Comparison of ENCODE assay signal across 24 mouse cellular contexts in the genomic region with DNA sequence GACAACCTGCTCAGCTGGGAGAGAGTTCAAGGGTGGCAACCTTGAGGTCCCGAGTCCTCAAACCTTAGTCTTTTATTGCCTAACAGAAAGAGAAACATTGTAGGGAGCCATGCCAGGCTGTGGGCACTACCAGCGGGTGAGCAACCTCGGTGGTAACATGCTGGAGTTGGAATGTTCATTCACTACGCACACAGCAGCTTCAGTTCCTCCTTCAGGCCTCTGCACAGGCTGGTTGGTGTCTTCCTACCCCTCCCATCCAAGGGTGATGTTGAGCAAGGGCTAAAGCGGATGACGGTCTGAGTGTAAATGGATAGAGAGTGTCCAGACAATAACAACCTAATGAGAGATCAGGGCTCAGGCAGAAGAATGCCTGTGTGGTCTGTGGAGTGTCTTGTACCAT. TPM values are rescaled to one million over a fixed set of nuclear protein-coding genes. Genes with fewer than 3 reads are reported as not detected.
A peak's percentile ranks its signal among the peaks of the same experiment; 100 is the strongest.
DNase-seq lines count a peak whose midpoint lies in the region; ATAC-seq lines count a peak whose summit lies in the region.
"Had no signal": no experiment of that assay in that cellular context is flagged by ENCODE, and none has a peak within 500 bp of the region (broad histone marks: within the 10 kb centered on the region; RNA-seq: fewer than 3 reads in every experiment).

No protein-coding gene starts in this region.

- peaks cover 3% of the 10 kb centered on the region for H3K9me3 ChIP-seq in megakaryocyte, embryonic 14.5 days
- H3K9me3 ChIP-seq in midbrain, embryonic 15.5 days: no peaks in the 10 kb centered on the region
- H3K9me3 ChIP-seq: embryonic facial prominence, embryonic 13.5 days; forebrain, embryonic 13.5 days; intestine, embryonic 15.5 days; limb, embryonic 13.5 days; liver, embryonic 15.5 days had no signal

- WGBS in midbrain, embryonic 15.5 days: 75% methylated on average over 6 of the region's 6 CpGs

- DNase-seq in kidney, adult 9 months: peak; percentile 32
- DNase-seq in kidney, adult 18-20 months: no peak
- DNase-seq in lung, postnatal 25 days (ENCODE audit: low spot score): peak; percentile 26
- DNase-seq in lung, postnatal 14 days: no peak
- no peak for DNase-seq in retina, postnatal 1 day
- DNase-seq: cerebellum, adult 2 months; cerebellum, postnatal 25 days; embryo, embryonic 11 days; gastrocnemius, adult 2 months; kidney, postnatal 25 days; midbrain, embryonic 14.5 days had no signal

- H3K36me3 ChIP-seq in megakaryocyte, embryonic 14.5 days (replicated peaks; ENCODE audit: low read length): no peaks in the 10 kb centered on the region
- H3K36me3 ChIP-seq in midbrain, embryonic 15.5 days (replicated peaks): no peaks in the 10 kb centered on the region
- H3K36me3 ChIP-seq: embryonic facial prominence, embryonic 13.5 days; intestine, embryonic 15.5 days; limb, embryonic 13.5 days; liver, embryonic 15.5 days had no signal

- H3K27ac ChIP-seq in midbrain, embryonic 15.5 days: no peak overlapping the region
- H3K27ac ChIP-seq: embryonic facial prominence, embryonic 13.5 days; forebrain, embryonic 13.5 days; gastrocnemius, adult 2 months; intestine, embryonic 15.5 days; layer of hippocampus, adult 2 months; limb, embryonic 13.5 days; liver, embryonic 15.5 days had no signal

- H3K4me1 ChIP-seq in megakaryocyte, embryonic 14.5 days: peaks cover 59% of the 10 kb centered on the region
- peaks cover 3% of the 10 kb centered on the region for H3K4me1 ChIP-seq in midbrain, embryonic 15.5 days

- no peak for ATAC-seq in midbrain, embryonic 15.5 days (replicated peaks)
- ATAC-seq: forebrain, embryonic 13.5 days; hindbrain, embryonic 16.5 days; intestine, embryonic 15.5 days; Patski had no signal

- H3K4me2 ChIP-seq in midbrain, embryonic 15.5 days: no peak overlapping the region
- H3K4me2 ChIP-seq: embryonic facial prominence, embryonic 13.5 days; forebrain, embryonic 13.5 days; heart, embryonic 11.5 days; intestine, embryonic 15.5 days; limb, embryonic 13.5 days; liver, embryonic 15.5 days had no signal

- peak overlapping the region; percentile 42 for H3K4me3 ChIP-seq in megakaryocyte, embryonic 14.5 days (replicated peaks)
- H3K4me3 ChIP-seq in midbrain, embryonic 15.5 days: no peak overlapping the region
- H3K4me3 ChIP-seq: embryonic facial prominence, embryonic 13.5 days; forebrain, embryonic 13.5 days; gastrocnemius, adult 2 months; intestine, embryonic 15.5 days; layer of hippocampus, adult 2 months; limb, embryonic 13.5 days; liver, embryonic 15.5 days had no signal

- no peak overlapping the region for H3K9ac ChIP-seq in midbrain, embryonic 15.5 days
- H3K9ac ChIP-seq: embryonic facial prominence, embryonic 13.5 days; forebrain, embryonic 13.5 days; intestine, embryonic 15.5 days; limb, embryonic 13.5 days; liver, embryonic 15.5 days had no signal

- peaks cover 57% of the 10 kb centered on the region for H3K27me3 ChIP-seq in megakaryocyte, embryonic 14.5 days (replicated peaks)
- no peaks in the 10 kb centered on the region for H3K27me3 ChIP-seq in midbrain, embryonic 15.5 days (replicated peaks)
- H3K27me3 ChIP-seq: forebrain, embryonic 13.5 days; intestine, embryonic 15.5 days had no signal

RNA-seq across cellular contexts. Expression of a gene that starts 4.3 kb away (rescaled TPM):
- polyA plus RNA-seq in megakaryocyte, embryonic 14.5 days (2012; ENCODE audit: insufficient read depth, low replicate concordance): 5.2 and 14.1 TPM in 2 replicates
- 18.3 and 20.2 TPM in 2 replicates for polyA plus RNA-seq in midbrain, embryonic 15.5 days (2015; fragmentation: Nextera tagmentation; extraction: Ambion mirVana)

RNA-seq across cellular contexts. Expression of a gene that starts 17.4 kb away (rescaled TPM):
- polyA plus RNA-seq in megakaryocyte, embryonic 14.5 days (2012; ENCODE audit: insufficient read depth, low replicate concordance): 413 and 593 TPM in 2 replicates
- 123 and 134 TPM in 2 replicates for polyA plus RNA-seq in midbrain, embryonic 15.5 days (2015; fragmentation: Nextera tagmentation; extraction: Ambion mirVana)

RNA-seq across cellular contexts. Expression of a gene that starts 52.4 kb away (rescaled TPM):
- polyA plus RNA-seq in megakaryocyte, embryonic 14.5 days (2012; ENCODE audit: insufficient read depth, low replicate concordance): 15.0 and 19.0 TPM in 2 replicates
- 151 and 155 TPM in 2 replicates for polyA plus RNA-seq in midbrain, embryonic 15.5 days (2015; fragmentation: Nextera tagmentation; extraction: Ambion mirVana)

RNA-seq across cellular contexts. Expression of a gene that starts 52.9 kb away (rescaled TPM):
- 111 and 175 TPM in 2 replicates for polyA plus RNA-seq in megakaryocyte, embryonic 14.5 days (2012; ENCODE audit: insufficient read depth, low replicate concordance)
- 5.6 TPM in 1 of 2 replicates, not detected in the other for polyA plus RNA-seq in midbrain, embryonic 15.5 days (2015; fragmentation: Nextera tagmentation; extraction: Ambion mirVana)
- polyA plus RNA-seq: embryonic facial prominence, embryonic 13.5 days; heart, postnatal 0 days; intestine, embryonic 15.5 days; kidney, embryonic 14.5 days; liver, embryonic 15.5 days had no signal

Comparison
In these comparisons a context has a peak if more than half of its experiments do, and no peak if none do; other contexts are left out.
1. DNase-seq: peak in kidney, adult 9 months (single experiment) and lung, postnatal 25 days (single experiment); none in kidney, adult 18-20 months (single experiment), lung, postnatal 14 days (single experiment) and retina, postnatal 1 day (single experiment).